Mouse (Mus musculus) liver, postnatal 0 days (tissue): ENCODE measurements around the gene Sv2a.

Source experiments
- CTCF ChIP-seq: sonication (generic); IDR thresholded peaks from 2 replicates; pipeline ENCODE4 v1.5.1; 2016; ENCODE audit warnings: antibody characterized with exemption, low read depth
- EP300 ChIP-seq: IDR thresholded peaks from 2 replicates; pipeline ENCODE4 v1.6.1; 2016; ENCODE audit warnings: antibody characterized with exemption, low read depth, mild to moderate bottlenecking

GRCm38 (mm10) chr3:96175251-96175650 lies 5.7 kb upstream of the Sv2a start:
- no peak for TF ChIP-seq CTCF
- TF ChIP-seq EP300: no peak
